Mouse (Mus musculus) neural tube, embryonic 10.5 days (tissue): ENCODE data around the gene Vmn2r92.
"Not testable (repeated sequence)": the region's sequence is repeated elsewhere in the genome, so short reads cannot be mapped to it uniquely, and the experiment has no call there.

Experiments used
- DNase-seq: peaks from one replicate; pipeline ENCODE4 v3.0.0-alpha.2; 2017; ENCODE audit warnings: low spot score; ENCODE audit errors: extremely low spot score

Vmn2r92 gene

DNA sequence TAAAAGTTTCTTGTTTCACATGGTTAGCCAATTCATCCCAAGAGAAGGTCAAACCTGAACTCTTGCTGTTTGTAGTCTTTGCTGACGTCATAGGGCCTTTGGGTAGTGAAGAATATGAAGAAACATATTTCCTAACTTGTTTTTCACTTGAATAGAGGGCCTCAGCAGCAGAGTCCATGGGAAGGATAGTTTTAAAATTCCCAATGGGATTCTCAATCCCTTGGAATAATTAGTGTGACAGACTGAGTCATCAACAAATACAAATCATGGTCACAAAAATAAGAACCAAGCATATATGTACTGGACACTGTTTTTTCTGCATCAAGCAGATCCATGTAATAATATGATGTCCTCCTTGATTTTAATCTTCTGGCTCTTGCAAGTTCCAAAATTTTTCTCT is at the start of gene Vmn2r92:
Gene Vmn2r92 (plus strand): TSS at position 301 of the 400 bp plus-strand sequence.
- not testable (repeated sequence) for DNase-seq

DNA sequence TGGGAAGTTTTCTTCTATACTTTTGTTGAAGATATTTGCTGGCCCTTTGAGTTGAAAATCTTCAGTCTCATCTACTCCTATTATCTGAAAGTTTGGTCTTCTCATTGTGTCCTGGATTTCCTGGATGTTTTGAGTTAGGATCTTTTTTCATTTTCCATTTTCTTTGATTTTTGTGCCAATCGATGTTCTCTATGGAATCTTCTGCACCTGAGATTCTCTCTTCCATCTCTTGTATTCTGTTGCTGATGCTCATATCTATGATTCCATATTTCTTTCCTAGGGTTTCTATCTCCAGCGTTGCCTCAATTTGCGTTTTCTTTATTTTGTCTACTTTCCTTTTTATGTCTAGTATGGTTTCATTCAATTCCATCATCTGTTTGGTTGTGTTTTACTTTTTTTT is 49.4 kb upstream of the Vmn2r92 start:
- DNase-seq: not testable (repeated sequence)

DNA sequence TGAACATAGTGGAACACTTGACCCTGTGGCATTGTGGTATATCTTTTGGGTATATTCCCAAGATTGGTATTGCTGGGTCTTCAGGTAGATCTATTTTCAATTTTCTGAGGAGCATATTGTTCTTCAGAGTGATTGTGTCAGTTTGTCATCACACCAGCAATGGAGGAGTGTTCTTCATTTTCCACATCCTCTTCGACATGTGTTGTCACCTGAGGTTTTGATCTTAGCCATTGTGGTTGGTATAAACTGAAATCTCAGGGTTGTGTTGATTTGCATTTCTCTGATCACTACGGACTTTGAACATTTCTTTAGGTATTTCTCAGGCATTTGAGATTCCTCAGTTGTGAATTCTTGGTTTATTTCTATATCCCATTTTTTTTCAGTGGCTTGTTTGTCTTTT is 9.5 kb downstream of the Vmn2r92 start:
- DNase-seq: not testable (repeated sequence)

DNA sequence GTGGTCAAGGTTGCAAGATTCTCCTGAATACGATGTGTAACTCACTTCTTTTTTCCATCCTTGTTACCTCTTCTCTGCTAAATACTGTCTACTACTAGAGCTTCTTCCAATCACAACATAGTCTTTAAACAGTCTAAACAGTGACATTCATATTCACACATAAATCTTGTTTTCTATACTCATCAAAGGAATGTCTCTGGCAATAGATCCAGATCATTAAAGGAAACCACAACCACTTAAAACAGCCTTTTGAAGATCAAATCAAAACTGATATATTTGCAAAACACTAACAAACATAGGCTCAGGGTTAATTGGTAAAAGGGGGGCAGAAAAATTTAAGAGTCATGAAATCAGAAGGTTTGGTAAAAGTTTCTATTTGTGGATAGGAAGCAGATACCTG is 38.0 kb downstream of the Vmn2r92 start:
- no peak for DNase-seq

DNA sequence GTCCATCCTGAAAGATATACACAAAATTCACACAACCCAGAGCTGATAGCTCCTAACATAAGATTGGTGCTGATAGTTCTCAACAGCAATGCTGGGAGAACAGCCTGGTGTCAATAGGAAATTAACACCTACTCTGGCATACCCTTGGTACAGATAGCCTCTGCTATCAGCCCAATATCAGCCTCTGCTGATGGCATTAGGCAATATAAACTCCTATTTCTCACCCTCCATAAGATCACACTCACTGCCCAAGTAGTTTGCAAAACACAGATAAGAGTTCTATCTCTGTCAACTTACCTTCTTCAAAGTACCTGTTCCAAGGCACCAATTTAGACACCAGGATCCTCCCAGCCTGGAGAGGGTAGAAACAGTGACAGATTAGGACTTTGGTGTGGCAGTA is 69.6 kb downstream of the Vmn2r92 start:
- DNase-seq: no peak

DNA sequence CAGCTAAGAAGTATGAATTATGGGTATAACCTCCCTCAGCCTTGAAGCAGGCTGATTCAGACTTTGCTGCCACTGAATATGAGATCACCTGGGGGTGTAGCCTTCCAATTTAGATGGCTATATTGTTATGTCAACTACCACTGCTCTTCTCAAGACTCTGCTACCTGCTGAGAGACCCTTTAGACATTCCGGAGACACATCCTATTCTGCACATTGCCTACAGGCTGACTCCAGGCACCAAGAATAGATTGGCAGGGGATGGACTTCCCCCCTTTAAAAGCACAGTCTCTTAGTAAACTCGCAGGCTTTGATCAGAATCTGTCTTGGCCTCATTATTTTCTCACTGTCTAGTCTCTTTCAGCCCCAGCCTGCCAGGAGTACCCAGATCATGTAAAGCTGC is 80.3 kb downstream of the Vmn2r92 start:
- DNase-seq: no peak

DNA sequence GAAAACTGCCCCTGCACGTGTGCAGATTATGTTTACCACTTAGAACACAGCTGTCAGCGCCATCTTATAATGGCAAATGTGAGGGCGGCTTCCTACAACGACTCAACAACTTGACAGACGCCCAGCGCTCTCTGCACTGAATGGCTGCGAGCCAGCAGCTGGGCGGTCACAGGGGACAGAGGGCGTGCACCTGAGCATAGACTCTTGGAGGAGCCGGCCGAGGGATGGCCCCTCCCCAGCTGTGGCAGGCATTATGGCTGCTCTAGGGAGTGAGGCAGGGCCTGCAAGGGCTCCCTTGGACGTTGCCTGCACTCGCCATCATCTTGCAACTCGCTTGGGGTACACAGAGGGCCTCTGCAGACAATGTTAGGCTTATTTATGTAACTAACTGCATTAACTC is 85.2 kb downstream of the Vmn2r92 start:
- DNase-seq: no peak
